Mouse (Mus musculus) neural tube, embryonic 12.5 days (tissue): Measurements from ENCODE around the gene Akr1e1. TPM values are rescaled to one million over a fixed set of nuclear protein-coding genes. Genes with fewer than 3 reads are reported as not detected.
A peak's percentile ranks its signal among the peaks of the same experiment; 100 is the strongest.
"Not testable (repeated sequence)": the region's sequence is repeated elsewhere in the genome, so short reads cannot be mapped to it uniquely, and the experiment has no call there.

Source experiments
- ATAC-seq: fragments of 200-750 bp; cut with Nextera tagmentation; 2 replicates; pipeline ENCODE4 v1.8.0; 2017; ENCODE audit warnings: low read depth, mild to moderate bottlenecking, moderate TSS enrichment, moderate library complexity; ENCODE audit not compliant: low FRiP score
- H3K27ac ChIP-seq: fragments of 300-500 bp; sonication (generic); 2 replicates; pipeline ENCODE4 v1.5.1; 2016
- H3K27me3 ChIP-seq: fragments of 300-500 bp; sonication (generic); replicated peaks from 2 replicates; pipeline ENCODE4 v1.6.1; 2016; ENCODE audit warnings: mild to moderate bottlenecking
- H3K36me3 ChIP-seq: fragments of 300-500 bp; sonication (generic); 2 replicates; pipeline ENCODE4 v1.6.1; 2016; ENCODE audit warnings: mild to moderate bottlenecking
- H3K4me1 ChIP-seq: fragments of 300-500 bp; sonication (generic); 2 replicates; pipeline ENCODE4 v1.6.1; 2016
- H3K4me2 ChIP-seq: fragments of 300-500 bp; sonication (generic); replicated peaks from 2 replicates; pipeline ENCODE4 v1.6.1; 2016; ENCODE audit warnings: mild to moderate bottlenecking
- H3K4me3 ChIP-seq: fragments of 300-500 bp; sonication (generic); 2 replicates; pipeline ENCODE4 v1.5.1; 2016
- H3K9ac ChIP-seq: fragments of 300-500 bp; sonication (generic); 2 replicates; pipeline ENCODE4 v1.6.1; 2016; ENCODE audit warnings: mild to moderate bottlenecking
- H3K9me3 ChIP-seq: fragments of 300-500 bp; sonication (generic); 2 replicates; pipeline ENCODE4 v1.6.1; 2016; ENCODE audit warnings: mild to moderate bottlenecking
- WGBS: fragments of 180-500 bp; shearing (Covaris S2); methylation state at CpG from one replicate; pipeline ENCODE4 v1.1.7; 2016; 5-methylcytosine and 5-hydroxymethylcytosine counted together
- polyA plus RNA-seq: library from polyadenylated mRNA; unstranded; fragments of >200 nt; fragmentation: Nextera tagmentation; extraction: Ambion mirVana; gene quantifications from 2 replicates; pipeline ENCODE4 v1.2.1, GENCODE M21; 2016

Gene Akr1e1
- 45.7 and 53.1 TPM in 2 replicates for polyA plus RNA-seq

- Histone ChIP-seq H3K4me3 (peak within 1 kb of the TSS; percentile 58), H3K4me1 (no peaks in the 10 kb centered on the region), H3K36me3 (no peaks in the 10 kb centered on the region), H3K27me3 (no peaks in the 10 kb centered on the region), H3K9me3 (no peaks in the 10 kb centered on the region), H3K27ac (no peak within 1 kb of the TSS), H3K9ac (peak within 1 kb of the TSS; percentile 64), H3K4me2 (peak within 1 kb of the TSS; percentile 66)
- WGBS = 8% methylated on average over 10 of the region's 10 CpGs
- peak; percentile 100 for ATAC-seq
Observed at GRCm38 (mm10) chr13:4608961-4609409, at the start of gene Akr1e1. Akr1e1 (minus strand) TSS chr13:4609174.

GRCm38 (mm10) chr13:4658346-4658745 lies 49.4 kb upstream of the Akr1e1 start:
- no peak overlapping the region for H3K4me2 ChIP-seq
- WGBS = 84% methylated on average over 5 of the region's 5 CpGs
- no peak overlapping the region for H3K4me3 ChIP-seq
- no peaks in the 10 kb centered on the region for H3K9me3 ChIP-seq
- H3K4me1 ChIP-seq = no peaks in the 10 kb centered on the region
- H3K36me3 ChIP-seq = no peaks in the 10 kb centered on the region
- no peak overlapping the region for H3K27ac ChIP-seq
- no peak overlapping the region for H3K9ac ChIP-seq
- no peaks in the 10 kb centered on the region for H3K27me3 ChIP-seq
- ATAC-seq = no peak

- no peak overlapping the region for H3K9ac ChIP-seq
- no peak for ATAC-seq
- no peak overlapping the region for H3K27ac ChIP-seq
- H3K9me3 ChIP-seq = no peaks in the 10 kb centered on the region
- no peak overlapping the region for H3K4me3 ChIP-seq
- 84% methylated on average over 16 of the region's 16 CpGs for WGBS
- H3K4me2 ChIP-seq = no peak overlapping the region
- H3K36me3 ChIP-seq = no peaks in the 10 kb centered on the region
- no peaks in the 10 kb centered on the region for H3K4me1 ChIP-seq
- H3K27me3 ChIP-seq = no peaks in the 10 kb centered on the region
Observed at GRCm38 (mm10) chr13:4656277-4657146, 47.5 kb upstream of the Akr1e1 start.

GRCm38 (mm10) chr13:4650190-4650589 lies 41.2 kb upstream of the Akr1e1 start:
- WGBS = 82% methylated on average over 3 of the region's 3 CpGs
- Histone ChIP-seq H3K36me3 (no peaks in the 10 kb centered on the region), H3K4me2 (no peak overlapping the region), H3K9me3 (no peaks in the 10 kb centered on the region), H3K27ac (no peak overlapping the region), H3K4me3 (no peak overlapping the region), H3K4me1 (no peaks in the 10 kb centered on the region), H3K27me3 (no peaks in the 10 kb centered on the region), H3K9ac (no peak overlapping the region)
- ATAC-seq = no peak

- Histone ChIP-seq H3K9me3 (no peaks in the 10 kb centered on the region), H3K27ac (no peak overlapping the region), H3K9ac (no peak overlapping the region), H3K4me3 (no peak overlapping the region), H3K27me3 (no peaks in the 10 kb centered on the region), H3K4me1 (no peaks in the 10 kb centered on the region), H3K4me2 (no peak overlapping the region), H3K36me3 (no peaks in the 10 kb centered on the region)
- ATAC-seq = no peak
- 91% methylated on average over 3 of the region's 3 CpGs for whole genome bisulfite sequencing
Observed at GRCm38 (mm10) chr13:4645248-4645647, 36.3 kb upstream of the Akr1e1 start.

- Histone ChIP-seq H3K27me3 (no peaks in the 10 kb centered on the region), H3K36me3 (no peaks in the 10 kb centered on the region), H3K27ac (no peak overlapping the region), H3K4me1 (no peaks in the 10 kb centered on the region), H3K4me2 (no peak overlapping the region), H3K4me3 (no peak overlapping the region), H3K9ac (no peak overlapping the region), H3K9me3 (no peaks in the 10 kb centered on the region)
- no peak for ATAC-seq
Observed at GRCm38 (mm10) chr13:4610902-4611301, 1.9 kb upstream of the Akr1e1 start.

- H3K27me3 ChIP-seq = no peaks in the 10 kb centered on the region
- H3K9me3 ChIP-seq = no peaks in the 10 kb centered on the region
- no peak overlapping the region for H3K27ac ChIP-seq
- 32% methylated on average over 9 of the region's 9 CpGs for WGBS
- H3K9ac ChIP-seq = peak overlapping the region; percentile 64
- H3K4me3 ChIP-seq = peak overlapping the region; percentile 58
- ATAC-seq = peak; percentile 8; the same call in 1 of the 2 replicates
- 0 out of 2 replicates have a peak, but pooled peaks cover 3% of the 10 kb centered on the region for H3K36me3 ChIP-seq
- peak overlapping the region; percentile 66 for H3K4me2 ChIP-seq
- H3K4me1 ChIP-seq = no peaks in the 10 kb centered on the region
Observed at GRCm38 (mm10) chr13:4608530-4608929, 444 bp downstream of the Akr1e1 start.

GRCm38 (mm10) chr13:4606821-4607220 lies 2.2 kb downstream of the Akr1e1 start:
- no peaks in the 10 kb centered on the region for H3K4me1 ChIP-seq
- H3K36me3 ChIP-seq = peaks cover 9% of the 10 kb centered on the region; the same call in 1 of the 2 replicates
- H3K4me3 ChIP-seq = no peak overlapping the region
- H3K27ac ChIP-seq = no peak overlapping the region
- H3K9ac ChIP-seq = no peak overlapping the region
- 93% methylated on average over 4 of the region's 4 CpGs for WGBS
- no peaks in the 10 kb centered on the region for H3K9me3 ChIP-seq
- no peak for ATAC-seq
- no peak overlapping the region for H3K4me2 ChIP-seq
- no peaks in the 10 kb centered on the region for H3K27me3 ChIP-seq

- not testable (repeated sequence) for ATAC-seq, H3K9me3 ChIP-seq, H3K27me3 ChIP-seq, H3K4me2 ChIP-seq, H3K9ac ChIP-seq, H3K4me1 ChIP-seq, H3K4me3 ChIP-seq, H3K27ac ChIP-seq
- 70% methylated on average over 3 of the region's 3 CpGs for whole genome bisulfite sequencing
- H3K36me3 ChIP-seq = peaks cover 37% of the 10 kb centered on the region
Observed at GRCm38 (mm10) chr13:4603431-4603830, 5.5 kb downstream of the Akr1e1 start.

- ATAC-seq = no peak
- no peaks in the 10 kb centered on the region for H3K36me3 ChIP-seq
- H3K9ac ChIP-seq = no peak overlapping the region
- H3K27ac ChIP-seq = no peak overlapping the region
- H3K4me3 ChIP-seq = no peak overlapping the region
- H3K4me2 ChIP-seq = no peak overlapping the region
- 88% methylated on average over 1 of the region's 1 CpGs for WGBS
- no peaks in the 10 kb centered on the region for H3K9me3 ChIP-seq
- H3K27me3 ChIP-seq = no peaks in the 10 kb centered on the region
- H3K4me1 ChIP-seq = no peaks in the 10 kb centered on the region
Observed at GRCm38 (mm10) chr13:4576921-4577320, 32.1 kb downstream of the Akr1e1 start.

GRCm38 (mm10) chr13:4573871-4574270 lies 35.1 kb downstream of the Akr1e1 start, which contains the start of gene Akr1c21:
Akr1c21 (plus strand) TSS chr13:4574075.
- Histone ChIP-seq H3K9ac (no peak within 1 kb of the TSS), H3K9me3 (no peaks in the 10 kb centered on the region), H3K27ac (no peak within 1 kb of the TSS), H3K27me3 (no peaks in the 10 kb centered on the region), H3K4me2 (no peak within 1 kb of the TSS), H3K36me3 (no peaks in the 10 kb centered on the region), H3K4me1 (no peaks in the 10 kb centered on the region), H3K4me3 (no peak within 1 kb of the TSS)
- 84% methylated on average over 1 of the region's 1 CpGs for WGBS
- ATAC-seq = no peak

- WGBS = 81% methylated on average over 2 of the region's 2 CpGs
- Histone ChIP-seq H3K4me2 (no peak overlapping the region), H3K27me3 (no peaks in the 10 kb centered on the region), H3K4me1 (no peaks in the 10 kb centered on the region), H3K9ac (no peak overlapping the region), H3K27ac (no peak overlapping the region), H3K36me3 (no peaks in the 10 kb centered on the region), H3K4me3 (no peak overlapping the region), H3K9me3 (no peaks in the 10 kb centered on the region)
- no peak for ATAC-seq
Observed at GRCm38 (mm10) chr13:4565996-4566395, 43.0 kb downstream of the Akr1e1 start.

- H3K4me2 ChIP-seq = no peak overlapping the region
- no peaks in the 10 kb centered on the region for H3K9me3 ChIP-seq
- no peak overlapping the region for H3K9ac ChIP-seq
- ATAC-seq = no peak
- no peaks in the 10 kb centered on the region for H3K36me3 ChIP-seq
- H3K4me3 ChIP-seq = no peak overlapping the region
- H3K27me3 ChIP-seq = no peaks in the 10 kb centered on the region
- H3K4me1 ChIP-seq = no peaks in the 10 kb centered on the region
- H3K27ac ChIP-seq = no peak overlapping the region
Observed at GRCm38 (mm10) chr13:4560500-4560899, 48.5 kb downstream of the Akr1e1 start.
